Mouse (Mus musculus): Measurements from ENCODE around the gene Hist2h2ab.

DNA sequence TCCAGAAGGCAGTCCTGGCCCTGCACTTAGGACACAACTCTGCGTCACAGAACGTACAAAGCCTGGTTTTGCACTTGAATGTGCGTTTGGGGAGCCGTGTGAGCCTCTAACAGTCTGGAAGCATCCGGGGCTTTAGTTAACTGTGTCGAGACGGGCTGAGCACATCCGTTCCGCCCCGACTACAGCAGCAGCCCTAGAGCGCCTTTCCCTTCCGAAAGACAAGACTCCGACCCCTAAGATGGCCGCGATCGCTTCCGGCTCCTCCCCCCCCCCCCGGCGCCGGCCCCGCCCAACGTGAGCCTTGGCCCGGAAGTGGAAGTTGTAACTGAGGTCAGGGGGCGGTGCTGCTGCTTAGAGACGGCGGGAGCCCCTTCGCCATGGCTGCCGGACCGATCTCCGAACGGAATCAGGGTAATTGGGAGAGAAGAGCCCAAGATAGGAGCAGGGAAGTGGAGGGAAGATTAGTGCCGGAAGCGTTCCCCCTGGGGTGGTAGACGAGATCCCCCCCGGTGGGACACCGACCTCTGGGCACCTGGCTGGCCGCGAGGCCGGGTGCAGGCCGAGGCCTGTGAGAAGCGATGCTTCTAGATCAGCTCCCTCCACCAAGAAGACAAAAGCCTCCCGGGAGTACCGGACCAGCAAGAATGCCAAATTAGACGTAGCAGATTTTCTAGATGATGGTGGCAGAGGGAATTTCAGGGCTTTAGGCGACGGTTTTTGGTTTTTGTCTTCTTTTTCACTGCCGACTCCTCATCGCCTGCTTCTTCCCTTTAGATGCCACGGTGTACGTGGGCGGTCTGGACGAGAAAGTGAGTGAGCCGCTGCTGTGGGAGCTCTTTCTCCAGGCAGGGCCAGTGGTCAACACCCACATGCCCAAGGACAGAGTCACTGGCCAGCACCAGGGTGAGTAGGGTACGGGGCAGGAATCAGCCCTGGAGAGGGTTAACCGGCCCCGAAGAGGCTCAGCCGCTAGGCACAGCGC lies 47.2 kb upstream of the Hist2h2ab start, which contains the start of gene Sf3b4:
- no peak for TF ChIP-seq CTCF (conservative IDR thresholded peaks at IDR 0.05; ENCODE audit: low read length)
- TF ChIP-seq POU5F1 (IDR thresholded peaks at IDR 0.05; ENCODE audit: borderline replicate concordance, low read length), result no peak
